Comparison of ENCODE assay signal across 25 mouse cellular contexts in the genomic region with DNA sequence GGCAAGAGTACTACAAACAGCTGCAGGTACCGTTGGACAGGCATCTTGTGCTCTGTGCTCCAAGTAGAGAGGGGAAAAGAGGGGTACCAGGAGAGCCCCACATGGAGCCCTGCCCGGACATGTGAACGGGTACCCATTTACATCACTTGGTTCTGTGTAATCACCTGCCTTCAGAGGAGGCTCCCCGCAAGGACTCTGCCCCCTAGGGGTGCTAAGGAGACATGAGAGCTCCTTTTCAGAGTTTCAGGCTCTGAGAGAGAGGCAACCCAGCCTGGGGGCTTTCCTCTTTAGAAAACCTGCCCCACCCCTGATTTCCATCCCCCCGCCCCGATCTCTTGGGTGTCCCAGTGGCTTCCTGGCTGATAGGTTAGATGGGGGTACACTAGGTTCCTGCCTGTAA. TPM values are rescaled to one million over a fixed set of nuclear protein-coding genes. Genes with fewer than 3 reads are reported as not detected.
DNase-seq lines count a peak whose midpoint lies in the region; ATAC-seq and TF ChIP-seq lines count a peak whose summit lies in the region.
"Had no signal": no experiment of that assay in that cellular context is flagged by ENCODE, and none has a peak within 500 bp of the region (broad histone marks: within the 10 kb centered on the region; RNA-seq: fewer than 3 reads in every experiment).

No protein-coding gene starts in this region.

- intact Hi-C loops in left cerebral cortex, adult 2 months (cut with DNase I): loop anchor here (5.0 kb wide), 1 partner anchor 192 kb away; a partner anchor contains a TSS

- no peaks in the 10 kb centered on the region for H3K4me1 ChIP-seq in thymus, adult 2 months (replicated peaks; ENCODE audit: control insufficient read depth, insufficient read depth, low read length)
- H3K4me1 ChIP-seq: heart, embryonic 10.5 days; hindbrain, embryonic 15.5 days; limb, embryonic 13.5 days; liver, embryonic 13.5 days; midbrain, embryonic 12.5 days had no signal

- no peak for TF ChIP-seq POLR2A in thymus, adult 2 months (IDR thresholded peaks at IDR 0.05; ENCODE audit: control insufficient read depth, extremely low read depth, insufficient read depth, low read length, poor library complexity)

- H3K27ac ChIP-seq in left cerebral cortex, adult 2 months: no peak overlapping the region; the same call in 1 of the 2 replicates
- no peak overlapping the region for H3K27ac ChIP-seq in thymus, adult 2 months (ENCODE audit: control insufficient read depth, insufficient read depth, low read length)
- H3K27ac ChIP-seq: heart, embryonic 10.5 days; hindbrain, embryonic 15.5 days; limb, embryonic 13.5 days; liver, embryonic 13.5 days; midbrain, embryonic 12.5 days had no signal

- WGBS in thymus, adult 2 months: 65% methylated on average over 6 of the region's 6 CpGs

- no peaks in the 10 kb centered on the region for H3K27me3 ChIP-seq in thymus, adult 2 months (ENCODE audit: control insufficient read depth, insufficient read depth, low read length)
- H3K27me3 ChIP-seq: hindbrain, embryonic 15.5 days; limb, embryonic 13.5 days; liver, embryonic 13.5 days; midbrain, embryonic 12.5 days had no signal

- no peak for ATAC-seq in erythroid progenitor cell, adult 5-6 weeks (replicated peaks; ENCODE audit: low FRiP score, poor library complexity, severe bottlenecking)

- H3K36me3 ChIP-seq in thymus, adult 2 months (ENCODE audit: control insufficient read depth, insufficient read depth, low read length): no peaks in the 10 kb centered on the region
- H3K36me3 ChIP-seq: G1E; heart, embryonic 10.5 days; hindbrain, embryonic 15.5 days; limb, embryonic 13.5 days; liver, embryonic 13.5 days; midbrain, embryonic 12.5 days had no signal

- peak; percentile 42 for TF ChIP-seq CTCF in left cerebral cortex, adult 2 months (IDR thresholded peaks at IDR 0.05)
- TF ChIP-seq CTCF in thymus, adult 2 months (IDR thresholded peaks at IDR 0.05; ENCODE audit: borderline replicate concordance, control insufficient read depth, extremely low read depth, insufficient read depth, low read length, poor library complexity): 0 out of 2 replicates have a peak, but pooled peaks have one; percentile 10

- DNase-seq in left cerebral cortex, adult 2 months (ENCODE audit: extremely low spot score in 1 of 2, low spot score in 2 of 2): no peak
- no peak for DNase-seq in left cerebral cortex, adult 9 months (ENCODE audit: low spot score in 2 of 2)
- no peak for DNase-seq in thymus, adult 2 months
- DNase-seq in thymus, postnatal 25 days: no peak
- DNase-seq in R1 (ENCODE audit: low read depth, low spot score): peak; percentile 53
- DNase-seq in heart, adult 18-20 months: no peak
- DNase-seq: adrenal gland, postnatal 25 days; cerebellum, adult 11 months; cerebellum, adult 9-11 months; gastrocnemius, postnatal 25 days; kidney, adult 9 months; kidney, postnatal 14 days; layer of hippocampus, postnatal 36 days; liver, embryonic 13.5 days; right cerebral cortex, postnatal 14 days; spleen, adult 18-20 months; thymus, postnatal 36 days had no signal

- no peak overlapping the region for H3K4me3 ChIP-seq in left cerebral cortex, adult 2 months
- no peak overlapping the region for H3K4me3 ChIP-seq in thymus, adult 2 months (ENCODE audit: control insufficient read depth, insufficient read depth, low read length)
- H3K4me3 ChIP-seq: heart, embryonic 10.5 days; hindbrain, embryonic 15.5 days; limb, embryonic 13.5 days; liver, embryonic 13.5 days; midbrain, embryonic 12.5 days had no signal

RNA-seq across cellular contexts. Expression of a gene that starts 44.4 kb away (rescaled TPM):
- total RNA-seq in left cerebral cortex, adult 2 months (2021): 100 to 1,000 TPM; 282 to 283 TPM
- polyA plus RNA-seq in thymus, adult 2 months (2012; rRNA removed): 6.1 and 6.6 TPM in 2 replicates
- total RNA-seq in erythroid progenitor cell, adult 5-6 weeks (2015; ENCODE audit: low replicate concordance): 1.8 TPM in 1 of 2 replicates, not detected in the other
- total RNA-seq in erythroid progenitor cell, adult 5-6 weeks (2017; ENCODE audit: low replicate concordance): 0.13 TPM in 1 of 2 replicates, not detected in the other
- 1 to 10 TPM; 1.0 to 1.4 TPM for total RNA-seq in heart, adult 18-20 months (2021)
- total RNA-seq: common myeloid progenitor, adult 5-6 weeks had no signal
- polyA plus RNA-seq: C2C12, G1E had no signal

Comparison
In these comparisons a context has a peak if more than half of its experiments do, and no peak if none do; other contexts are left out.
1. RNA of a gene that starts 44.4 kb away (total RNA-seq): 282 to 283 TPM in left cerebral cortex, adult 2 months; 1.0 to 1.4 TPM in heart, adult 18-20 months and 0.13 to 1.8 TPM in erythroid progenitor cell, adult 5-6 weeks; every median in the first group is over 100 times any median in the second.